Mouse (Mus musculus) thymus, postnatal 0 days (tissue): Measurements from ENCODE around the gene Rnf214. TPM values are rescaled to one million over a fixed set of nuclear protein-coding genes. Genes with fewer than 3 reads are reported as not detected.

Experiments
- DNase-seq: peaks from one replicate; pipeline ENCODE4 v3.0.0-alpha.2; 2015; ENCODE audit warnings: low spot score
- polyA plus RNA-seq: library from polyadenylated mRNA; unstranded; fragments of >200 nt; fragmentation: Nextera tagmentation; extraction: Ambion mirVana; gene quantifications from 2 replicates; pipeline ENCODE4 v1.2.1, GENCODE M21; 2015

The Rnf214 gene
- polyA plus RNA-seq, 1 experiment from 2014 or later: 35.6 TPM

DNA sequence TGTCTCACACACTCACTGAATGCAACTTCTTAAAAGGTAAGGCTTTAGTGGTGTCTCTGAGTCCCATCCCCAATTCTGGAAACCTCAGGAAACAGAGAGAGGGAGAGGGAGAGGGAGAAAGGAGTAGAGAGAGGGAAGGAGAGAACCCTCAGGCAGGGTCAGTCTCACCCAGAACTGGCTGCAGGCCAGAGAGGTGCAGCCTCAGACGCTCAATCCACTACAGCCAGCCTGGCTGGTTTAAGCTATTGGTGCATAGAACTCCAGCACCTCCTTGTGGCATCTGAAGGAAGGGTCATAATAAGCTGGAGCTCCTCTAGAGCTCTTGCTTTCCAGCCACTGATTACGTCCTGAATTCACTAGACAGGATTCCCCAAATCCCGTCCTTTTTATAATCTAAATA, 30.2 kb upstream of the Rnf214 start:
- DNase-seq: peak; percentile 70

DNA sequence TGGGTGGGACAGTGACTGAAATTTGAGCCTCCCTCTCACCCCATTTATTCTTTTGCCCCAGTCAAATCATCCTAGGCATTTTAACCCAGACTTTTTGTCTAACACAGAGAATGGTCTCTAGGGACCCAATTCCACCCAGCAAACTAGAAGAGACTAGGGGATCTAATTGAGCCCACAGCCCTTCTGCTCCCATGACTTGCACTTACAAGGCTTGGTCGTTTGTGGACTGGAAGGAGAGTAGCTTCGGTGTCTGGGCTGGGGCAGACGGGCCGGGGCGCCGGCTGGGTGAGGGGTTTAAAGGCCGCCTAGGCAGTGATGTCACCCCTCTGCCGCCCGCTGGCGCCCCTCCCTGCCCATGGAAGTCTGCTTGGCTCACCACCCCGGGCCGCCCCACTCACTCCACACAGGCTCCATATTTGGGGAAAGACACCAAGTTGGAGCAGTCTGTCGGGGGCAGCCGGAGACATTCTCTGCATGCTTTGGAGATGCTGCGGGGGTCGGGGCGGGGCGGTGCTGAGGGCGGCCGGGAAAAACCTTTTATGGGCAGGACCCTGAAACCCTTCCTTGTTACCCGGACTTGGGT, 29.0 kb upstream of the Rnf214 start, which contains the start of gene Tagln:
Tagln (minus strand) TSS at position 431 of the 583 bp plus-strand sequence.
- DNase-seq: no peak

DNA sequence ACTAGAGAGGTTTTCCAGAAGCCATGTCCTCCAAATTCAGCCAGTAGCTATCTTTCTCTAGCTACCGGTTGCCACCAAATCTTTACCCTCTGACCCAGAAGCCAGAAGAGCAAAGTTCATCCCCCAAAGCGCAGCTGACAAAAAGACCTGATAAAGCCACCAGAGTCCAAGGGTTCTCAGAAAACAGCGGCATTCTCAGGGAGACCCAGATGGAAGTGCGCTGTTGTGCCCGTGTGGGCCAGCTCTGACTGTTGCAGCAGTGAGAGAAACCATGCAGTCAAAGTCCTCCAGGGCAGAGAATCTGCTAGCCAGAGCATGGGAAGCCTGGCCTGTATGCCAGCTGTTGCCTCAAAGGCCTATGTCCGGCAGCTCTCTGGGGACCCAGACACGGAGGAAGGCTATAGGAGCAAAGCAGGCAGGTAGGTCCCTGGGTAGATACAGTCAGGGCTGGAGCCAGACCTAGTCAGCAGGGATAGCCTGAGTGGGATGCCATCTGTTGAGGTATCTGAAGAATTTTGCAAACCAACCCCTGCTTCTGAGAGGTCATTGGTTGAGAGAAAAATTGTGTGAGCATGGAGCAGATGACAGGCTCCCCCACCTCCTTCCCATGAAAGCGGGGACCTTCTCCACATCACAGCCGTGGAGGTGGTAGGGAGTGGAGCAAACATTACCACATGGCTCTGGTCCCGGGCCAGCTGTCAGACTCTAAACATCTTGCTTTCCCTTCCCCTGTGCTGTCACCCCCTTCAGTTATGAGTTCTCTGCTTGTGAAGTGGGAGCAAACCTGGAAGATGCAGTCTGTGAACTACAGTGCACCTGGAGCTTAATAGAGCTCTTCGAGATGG, 26.1 kb upstream of the Rnf214 start:
- peak; percentile 49 for DNase-seq

DNA sequence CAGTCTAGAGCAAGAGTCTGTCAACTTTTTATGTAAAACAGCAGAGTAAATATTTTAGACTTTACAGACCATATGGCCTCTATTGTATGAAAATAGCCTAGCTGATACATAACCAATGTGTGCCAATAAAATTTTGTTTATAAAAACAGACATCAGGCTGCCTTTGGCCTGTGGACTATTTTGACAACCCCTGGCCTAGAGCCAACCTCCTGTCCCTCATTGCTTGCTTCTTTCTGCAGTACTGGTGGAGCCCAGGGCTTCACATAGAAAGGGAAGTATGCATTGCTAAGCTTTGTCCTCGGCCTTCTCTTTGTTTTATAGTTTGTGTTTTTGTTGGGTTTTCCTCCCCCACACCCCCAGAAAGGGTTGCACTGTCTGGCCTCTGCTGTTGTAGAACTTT, 25.2 kb upstream of the Rnf214 start:
- DNase-seq: no peak

DNA sequence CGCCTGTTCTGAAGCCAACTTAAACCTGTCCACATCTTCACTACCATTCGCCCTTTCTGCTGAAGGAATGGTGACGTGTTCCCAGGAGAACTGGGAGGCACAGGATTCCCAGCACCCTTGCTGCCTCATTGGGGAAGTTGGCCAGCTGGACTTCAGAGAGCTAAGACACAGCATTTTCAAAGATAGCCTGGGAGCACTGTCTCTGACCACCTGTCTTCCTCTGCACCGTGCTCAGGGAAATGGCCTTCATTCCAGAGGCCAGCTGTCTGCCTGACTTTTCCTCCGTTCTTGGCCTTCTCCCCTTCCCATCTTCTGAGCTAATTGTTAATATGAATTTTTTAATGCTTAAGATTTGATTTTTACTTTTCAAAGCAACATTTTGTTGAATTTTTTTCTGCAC, 22.6 kb upstream of the Rnf214 start:
- no peak for DNase-seq

DNA sequence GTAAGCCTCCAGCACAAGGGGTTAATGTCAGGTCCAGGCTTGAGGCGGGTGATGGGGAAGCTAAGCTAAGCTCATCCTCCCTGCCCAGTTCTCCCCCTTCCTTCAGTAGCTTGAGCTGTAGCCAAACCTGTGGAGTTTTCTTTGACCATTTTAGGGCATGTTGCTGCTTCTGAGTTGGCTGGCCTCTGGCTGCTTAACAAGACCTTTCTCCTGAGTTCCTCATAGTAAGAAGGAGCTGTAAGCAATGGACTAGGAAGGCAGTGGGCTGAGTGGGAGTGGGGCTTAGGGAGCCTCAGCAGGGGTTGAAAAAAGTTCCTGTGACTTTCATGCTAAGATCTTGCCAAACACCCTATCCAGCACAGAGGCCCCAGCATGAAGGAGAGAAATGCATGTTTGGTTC, 13.2 kb upstream of the Rnf214 start:
- no peak for DNase-seq

DNA sequence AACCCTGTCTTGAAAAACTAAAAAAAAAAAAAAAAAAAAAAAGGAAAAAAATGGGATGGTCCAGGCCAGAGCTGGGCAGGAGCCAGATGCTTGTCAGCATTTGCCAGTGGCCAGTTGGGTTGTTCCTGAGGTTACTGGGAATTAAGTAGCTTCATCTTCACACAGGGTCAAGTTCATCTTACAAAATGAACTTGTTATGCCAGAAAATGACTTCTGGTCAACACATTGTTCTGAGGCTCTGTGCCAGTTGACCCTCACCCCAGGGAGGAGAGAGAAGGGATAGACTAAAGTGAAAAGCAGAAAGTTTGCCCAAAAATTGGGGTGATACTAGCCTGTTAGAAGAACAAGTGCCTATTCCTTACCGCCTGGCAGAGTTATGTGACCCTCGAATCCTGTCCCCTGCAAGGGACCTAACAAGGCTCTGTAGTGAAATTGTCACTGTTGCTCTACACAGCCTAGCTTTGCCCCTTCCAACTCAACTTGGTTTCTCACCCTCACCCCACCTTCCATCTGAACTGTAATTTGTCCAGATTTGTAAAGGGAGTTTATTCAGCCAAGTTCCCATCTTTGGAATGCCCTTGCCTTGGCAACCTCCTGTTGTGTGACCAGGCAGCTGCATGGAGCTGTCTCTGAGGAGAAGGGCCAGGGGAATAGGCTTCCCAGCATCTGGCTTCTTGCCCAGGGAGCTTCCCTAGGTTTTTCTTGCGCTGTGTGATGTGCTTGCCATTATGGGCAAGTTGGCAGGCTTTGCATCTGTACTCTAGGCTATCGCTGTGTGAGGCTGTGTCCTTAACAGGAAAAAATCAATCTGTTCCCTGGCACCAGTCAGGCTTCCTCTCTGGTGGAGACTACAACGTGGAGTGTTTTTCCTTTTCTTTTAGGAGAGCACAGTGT, 10.6 kb upstream of the Rnf214 start:
- DNase-seq: no peak

DNA sequence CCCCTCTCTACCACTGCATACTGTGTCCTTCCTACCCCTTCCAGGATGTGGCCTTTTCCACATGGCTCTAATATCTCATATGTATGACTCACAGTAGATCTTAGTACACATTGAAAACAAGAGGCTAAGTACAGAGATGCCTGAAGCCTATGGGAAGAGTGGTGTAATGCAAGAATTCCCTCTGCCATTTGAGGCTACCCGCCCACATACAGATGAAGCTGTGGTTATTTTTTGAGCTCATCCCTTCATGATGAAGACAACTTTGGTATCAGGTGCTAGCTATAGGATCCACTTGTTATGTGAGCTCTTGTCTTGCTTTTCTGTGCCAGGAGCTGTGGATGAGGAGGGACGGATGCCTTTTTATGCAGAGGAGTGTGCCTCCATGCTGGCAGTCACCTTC, 8.9 kb upstream of the Rnf214 start:
- DNase-seq: no peak

DNA sequence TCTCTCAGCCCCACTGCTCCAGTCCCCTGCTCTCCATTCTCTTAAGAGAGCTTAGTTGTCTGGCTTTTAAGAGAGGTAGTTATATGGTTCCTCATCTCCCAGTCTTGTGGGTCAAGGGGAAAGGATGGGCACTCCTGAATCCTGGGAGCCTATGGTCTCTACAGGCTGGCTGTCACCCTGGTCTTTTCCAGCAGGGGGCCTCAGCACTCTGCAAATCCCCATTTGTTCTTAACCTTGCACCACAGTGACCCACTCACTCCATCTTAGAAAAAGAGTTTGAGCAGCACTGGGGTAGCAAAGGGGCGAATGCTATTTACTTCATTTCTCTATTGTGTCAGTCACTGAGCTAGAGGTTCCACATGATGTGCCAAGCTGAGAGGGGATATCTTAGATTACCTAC, 5.0 kb upstream of the Rnf214 start:
- peak; percentile 44 for DNase-seq

DNA sequence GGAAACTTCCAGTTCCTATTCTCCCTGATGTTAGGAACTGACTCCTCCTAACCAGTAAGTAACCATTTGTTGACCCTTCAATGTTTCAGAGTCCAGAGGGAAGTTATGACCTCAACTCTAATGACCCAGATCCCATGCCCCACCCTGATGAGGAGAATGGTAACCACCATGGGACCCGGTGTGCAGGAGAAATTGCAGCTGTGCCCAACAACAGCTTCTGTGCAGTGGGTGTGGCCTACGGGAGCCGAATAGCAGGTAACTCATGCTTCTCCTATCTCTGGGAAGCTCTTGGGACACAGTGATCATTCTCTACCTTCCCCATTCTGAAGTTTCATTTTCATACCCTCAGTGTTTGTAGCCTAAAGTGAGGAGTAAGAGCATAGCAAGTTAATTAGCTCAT, 4.3 kb upstream of the Rnf214 start:
- no peak for DNase-seq

DNA sequence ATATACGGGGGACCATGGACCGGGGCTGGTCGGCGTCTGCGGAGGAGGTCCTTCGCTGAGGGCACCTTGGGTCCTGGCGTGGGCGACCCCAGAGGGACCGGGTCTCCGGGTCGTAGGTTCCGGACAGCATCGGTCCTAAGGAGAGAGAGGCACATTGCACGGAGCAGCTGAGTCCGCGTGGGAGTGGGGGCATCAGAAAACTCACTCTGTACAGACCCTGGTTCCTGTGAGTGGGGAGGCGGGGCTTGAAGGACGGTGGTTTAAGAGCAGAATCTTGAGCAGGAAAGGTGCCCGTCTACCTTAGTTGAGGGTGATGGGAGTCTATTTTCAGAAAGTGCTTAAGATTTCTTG, 342 bp upstream of the Rnf214 start:
- DNase-seq: peak; percentile 28

DNA sequence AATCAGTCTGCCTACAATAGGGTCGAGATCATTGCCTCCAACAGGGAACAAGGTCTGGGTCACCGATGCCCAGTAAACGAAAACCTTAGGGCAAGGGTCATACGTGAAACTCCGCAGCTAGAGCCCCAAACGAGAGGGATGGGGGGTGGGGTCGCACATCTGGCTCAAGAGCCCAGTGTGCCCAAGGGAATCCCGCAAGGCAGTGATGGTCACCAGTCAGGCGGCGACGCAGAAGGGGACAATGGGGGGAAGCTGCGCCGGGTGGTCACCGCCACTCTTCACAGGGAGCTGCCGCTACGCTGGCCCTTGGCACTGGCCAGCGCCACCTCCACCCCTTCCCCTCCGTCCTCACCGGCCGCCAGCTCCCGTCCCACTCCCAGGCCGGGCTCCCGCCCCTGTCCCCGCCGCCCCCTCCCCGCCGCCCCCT, 887 bp downstream of the Rnf214 start:
- DNase-seq: no peak

DNA sequence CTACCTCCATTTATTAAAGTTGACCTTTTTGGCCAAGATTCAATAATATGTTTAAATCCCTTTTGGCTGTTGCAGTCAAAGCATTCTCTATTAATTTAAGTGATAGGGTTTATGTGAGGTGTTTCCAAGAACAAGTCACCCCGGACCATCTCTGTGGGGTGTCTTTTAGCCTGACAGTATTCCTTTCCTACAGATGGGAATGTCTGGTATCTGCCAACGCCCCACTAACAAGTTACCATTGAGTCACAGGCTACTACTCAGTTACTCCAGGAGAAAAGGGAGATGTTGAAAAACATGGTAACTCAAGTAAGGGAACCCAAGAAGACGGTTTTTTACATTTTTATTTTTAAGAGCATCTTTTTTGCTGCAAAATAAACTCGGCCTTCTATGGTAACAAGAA, 1.5 kb downstream of the Rnf214 start:
- DNase-seq: no peak

DNA sequence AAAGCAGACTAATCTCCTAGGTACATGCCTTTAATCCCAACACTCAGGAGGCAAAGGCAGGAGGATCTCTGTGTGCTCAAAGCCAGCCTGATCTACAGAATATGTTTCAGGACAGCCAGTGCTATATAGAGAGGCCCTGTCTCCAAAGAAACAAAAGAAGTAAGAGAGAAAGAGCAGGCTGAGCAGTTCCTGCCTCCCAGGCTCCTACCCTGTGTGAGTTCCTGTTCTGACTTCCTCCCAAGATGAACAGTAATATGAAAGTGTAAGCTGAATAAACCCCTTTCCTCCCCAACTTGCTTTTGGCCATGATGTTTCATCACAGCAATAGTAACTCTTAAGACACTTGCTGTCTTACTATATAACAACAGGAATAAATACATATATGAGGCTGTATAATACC, 13.0 kb downstream of the Rnf214 start:
- no peak for DNase-seq

DNA sequence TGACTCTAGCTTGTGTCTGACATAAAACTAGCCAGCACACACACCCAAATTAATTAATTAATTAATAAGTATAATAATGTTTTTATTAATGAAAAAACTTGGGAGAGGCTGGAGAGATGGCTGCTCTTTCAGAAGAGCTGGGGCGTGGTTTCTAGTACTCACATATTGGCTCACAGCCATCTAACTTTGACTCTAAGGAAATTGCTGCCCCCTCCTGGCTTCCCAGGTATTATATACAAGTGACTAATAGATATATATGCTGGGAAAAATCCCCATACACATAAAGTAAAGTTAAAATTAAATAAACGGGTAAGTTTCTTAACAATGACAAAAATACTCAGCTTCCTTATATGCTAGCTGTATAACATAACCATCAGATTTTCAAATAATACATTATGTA, 28.8 kb downstream of the Rnf214 start:
- DNase-seq: peak; percentile 14

DNA sequence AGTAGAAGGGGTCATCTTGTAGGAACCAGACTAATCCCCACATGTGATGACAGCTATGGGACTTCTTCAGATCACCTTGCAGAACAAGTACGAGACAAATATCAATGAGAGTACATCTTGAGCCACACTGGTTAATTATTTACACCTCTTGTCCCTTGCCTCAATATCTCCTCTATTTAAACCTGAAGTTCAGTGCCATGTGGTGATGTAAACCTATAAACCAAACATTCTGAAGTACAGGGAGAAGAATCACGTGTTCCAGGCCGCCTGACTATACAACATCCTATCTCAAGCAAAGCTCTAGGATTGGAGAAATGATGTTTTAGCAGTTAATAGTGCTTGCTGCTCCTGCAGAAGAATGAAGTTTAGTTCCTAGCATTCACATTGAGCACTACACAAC, 36.4 kb downstream of the Rnf214 start:
- no peak for DNase-seq

DNA sequence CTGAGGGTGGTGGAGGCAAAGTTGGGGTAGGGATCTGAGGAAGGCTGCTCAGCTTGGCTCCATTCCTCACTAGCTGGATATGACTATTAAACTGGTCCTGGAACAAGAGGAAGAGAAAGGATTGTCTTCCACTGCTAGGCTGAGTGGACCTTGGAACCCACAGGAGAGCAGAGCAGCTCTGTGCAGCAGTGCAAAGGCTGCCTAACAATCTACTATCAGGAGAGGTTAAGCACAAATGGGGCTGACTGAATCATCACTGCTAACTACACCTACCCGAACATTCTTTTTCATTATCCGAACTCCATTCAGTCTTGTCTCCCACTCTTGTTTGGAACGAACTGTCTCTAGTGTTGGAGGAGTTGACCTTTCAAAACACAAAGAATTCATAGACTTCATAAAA, 37.5 kb downstream of the Rnf214 start:
- DNase-seq: no peak

DNA sequence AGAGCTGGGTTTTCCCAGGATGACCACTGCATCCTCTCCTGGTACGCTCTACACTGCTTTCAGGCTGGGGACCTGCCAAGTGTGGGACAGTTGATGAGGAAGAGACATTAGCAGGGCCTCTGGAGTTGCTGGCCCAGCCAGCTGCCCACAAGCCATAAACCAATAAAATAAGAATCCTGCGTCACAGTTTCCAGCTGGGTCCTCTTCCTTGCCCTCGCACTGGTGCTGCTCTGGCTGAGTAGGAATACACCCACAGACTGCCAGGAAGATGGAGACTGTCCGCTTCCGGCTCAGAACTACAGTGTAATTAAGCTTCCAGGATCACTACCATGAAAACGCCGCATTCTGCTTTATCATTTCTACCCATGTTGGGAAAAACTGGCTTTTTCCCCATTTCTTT, 44.9 kb downstream of the Rnf214 start:
- DNase-seq: no peak

DNA sequence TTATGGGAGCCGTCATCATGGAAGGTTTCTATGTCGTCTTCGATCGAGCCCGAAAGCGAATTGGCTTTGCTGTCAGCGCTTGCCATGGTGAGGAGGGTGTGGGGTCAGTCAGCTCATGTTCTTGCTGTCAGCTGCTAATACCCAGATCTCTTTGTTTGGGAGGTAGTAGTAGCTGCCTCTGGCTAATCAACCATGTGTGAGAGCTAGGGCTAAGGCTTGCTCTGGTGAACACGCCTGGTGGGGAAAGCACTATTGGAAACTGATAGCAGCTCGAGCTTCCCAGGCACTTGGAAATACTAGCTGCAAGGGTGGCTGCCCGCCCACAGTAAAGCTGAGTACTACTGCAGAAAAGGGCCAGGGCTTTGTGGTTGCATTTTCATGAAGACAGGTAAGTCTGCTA, 47.3 kb downstream of the Rnf214 start:
- no peak for DNase-seq

DNA sequence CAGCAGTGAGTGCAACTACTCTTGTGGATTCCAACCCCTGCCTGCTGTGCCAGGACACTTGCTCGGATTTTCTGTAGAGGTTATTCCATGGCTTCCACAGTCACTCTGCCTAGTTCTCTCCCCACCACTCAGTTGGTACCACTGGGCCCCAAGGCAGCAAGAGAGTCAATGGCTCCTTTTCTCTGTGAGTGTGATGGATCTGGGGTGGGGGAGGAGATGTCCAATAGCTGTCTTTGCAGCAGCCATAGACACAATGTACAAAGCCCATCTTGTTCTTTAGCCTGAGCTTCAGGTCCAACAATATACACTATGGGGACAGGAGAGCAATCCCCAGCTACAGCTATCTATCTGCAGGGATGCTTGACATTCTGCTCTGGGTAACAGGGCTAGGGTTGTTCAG, 52.6 kb downstream of the Rnf214 start:
- DNase-seq: no peak

DNA sequence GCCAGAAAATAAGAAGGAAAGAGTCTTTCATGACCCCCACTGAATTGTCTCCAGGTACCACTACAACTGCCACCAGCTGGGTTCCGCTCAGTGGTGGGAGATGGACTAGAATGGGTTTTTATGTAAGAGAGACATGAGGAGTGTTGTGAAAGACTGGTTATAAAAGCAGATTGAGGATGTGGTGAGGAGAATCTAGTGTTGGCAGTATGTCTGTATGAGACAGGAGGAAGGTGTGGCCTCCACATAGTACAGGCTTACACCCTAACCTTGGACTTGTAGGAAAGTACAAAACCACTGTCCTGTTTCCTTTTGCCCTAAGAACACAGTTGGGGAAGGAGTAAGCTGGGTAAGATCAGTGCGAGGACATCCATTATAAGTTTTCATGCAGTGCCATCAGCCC, 53.0 kb downstream of the Rnf214 start:
- peak; percentile 26 for DNase-seq

DNA sequence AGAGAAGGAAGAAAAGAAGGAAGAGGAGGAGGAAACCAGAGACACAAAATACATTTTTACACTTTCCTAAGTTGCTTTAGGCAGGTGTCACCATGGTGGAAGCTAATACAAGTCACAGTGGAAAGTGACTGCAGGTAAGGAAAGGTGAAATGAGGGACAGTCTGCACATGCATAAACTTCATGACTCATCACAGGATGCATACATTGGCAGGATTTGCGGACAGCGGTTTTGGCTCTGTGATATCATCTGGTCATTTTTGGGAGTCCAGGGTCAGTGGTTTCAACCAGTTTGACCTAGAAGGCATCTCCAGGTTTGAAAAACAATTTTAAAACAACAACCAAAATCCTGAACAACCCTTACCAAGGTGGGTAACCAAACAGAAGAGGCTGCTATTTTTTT, 54.9 kb downstream of the Rnf214 start:
- DNase-seq: no peak
